Mouse (Mus musculus) naive thymus-derived CD4-positive, alpha-beta T cell, adult 2 months (primary cell): ENCODE measurements at regions not wholly inside any gene's neighbourhood (a gene's known extent, or its start where the extent isn't known, plus 50 kb on each side); places are given as distances from the start of the nearest gene placed in this dataset.

ENCODE experiments used
- DNase-seq: peaks from one replicate; pipeline ENCODE4 v3.0.0-alpha.2; 2011; ENCODE audit warnings: low read depth

- no peak for DNase-seq
Measured at GRCm38 (mm10) chr12:107658241-107658640, 169.8 kb downstream of the 3110018I06Rik start.

- no peak for DNase-seq
Measured at GRCm38 (mm10) chr12:107658821-107659220, 170.4 kb downstream of the 3110018I06Rik start.

GRCm38 (mm10) chr12:107662624-107663023, 174.2 kb downstream of the 3110018I06Rik start:
- DNase-seq, result no peak

- no peak for DNase-seq
Measured at GRCm38 (mm10) chr12:107667836-107668235, 179.4 kb downstream of the 3110018I06Rik start.

GRCm38 (mm10) chr12:107669046-107669445, 180.6 kb downstream of the 3110018I06Rik start:
- no peak for DNase-seq

- no peak for DNase-seq
Measured at GRCm38 (mm10) chr12:107669450-107669849, 181.0 kb downstream of the 3110018I06Rik start.

GRCm38 (mm10) chr12:107669910-107670309, 181.5 kb downstream of the 3110018I06Rik start:
- no peak for DNase-seq

- no peak for DNase-seq
Measured at GRCm38 (mm10) chr12:107677076-107677475, 188.6 kb downstream of the 3110018I06Rik start.

- DNase-seq, result no peak
Measured at GRCm38 (mm10) chr12:107687447-107687846, 199.0 kb downstream of the 3110018I06Rik start.

- DNase-seq, result no peak
Measured at GRCm38 (mm10) chr12:107689418-107689817, 201.0 kb downstream of the 3110018I06Rik start.

GRCm38 (mm10) chr12:107690061-107690460, 201.6 kb downstream of the 3110018I06Rik start:
- DNase-seq, result no peak

- no peak for DNase-seq
Measured at GRCm38 (mm10) chr12:107693693-107694092, 205.3 kb downstream of the 3110018I06Rik start.

GRCm38 (mm10) chr12:107695014-107695413, 206.6 kb downstream of the 3110018I06Rik start:
- no peak for DNase-seq

- no peak for DNase-seq
Measured at GRCm38 (mm10) chr12:107695438-107696267, 207.2 kb downstream of the 3110018I06Rik start.

GRCm38 (mm10) chr12:107700317-107700716, 211.9 kb downstream of the 3110018I06Rik start:
- DNase-seq, result no peak

GRCm38 (mm10) chr12:107700868-107701597, 212.6 kb downstream of the 3110018I06Rik start:
- no peak for DNase-seq

GRCm38 (mm10) chr12:107708812-107709211, 220.4 kb downstream of the 3110018I06Rik start:
- DNase-seq, result no peak

- DNase-seq, result no peak
Measured at GRCm38 (mm10) chr12:107711017-107711416, 222.6 kb downstream of the 3110018I06Rik start.

GRCm38 (mm10) chr12:107711675-107712074, 223.2 kb downstream of the 3110018I06Rik start:
- DNase-seq, result no peak

- no peak for DNase-seq
Measured at GRCm38 (mm10) chr12:107713191-107713590, 224.8 kb downstream of the 3110018I06Rik start.

GRCm38 (mm10) chr12:107714846-107715245, 226.4 kb downstream of the 3110018I06Rik start:
- DNase-seq, result no peak

- no peak for DNase-seq
Measured at GRCm38 (mm10) chr12:107715871-107716270, 227.4 kb downstream of the 3110018I06Rik start.

GRCm38 (mm10) chr12:107720941-107721340, 232.5 kb downstream of the 3110018I06Rik start:
- DNase-seq, result peak; percentile 79
